Mouse (Mus musculus): ENCODE data around the gene Sdhc. TPM values are rescaled to one million over a fixed set of nuclear protein-coding genes. Genes with fewer than 3 reads are reported as not detected.
A peak's percentile ranks its signal among the peaks of the same experiment; 100 is the strongest.

The Sdhc gene
- total RNA-seq (2021), result 1,000 to 10,000 TPM; 1,188 to 1,220 TPM
- long read RNA-seq, experiment 1, transcript Sdhc-202 (6 exons, 3,171 nt), result major isoform, 133 of 206 reads
- long read RNA-seq, experiment 1, partial matches to known transcripts, result 34 of 206 reads
- long read RNA-seq, experiment 1, other reads (novel, unspliced or antisense), result 38 of 206 reads
- long read RNA-seq, experiment 2, transcript Sdhc-202 (6 exons, 3,171 nt), result major isoform, 76 of 123 reads
- long read RNA-seq, experiment 2, partial matches to known transcripts, result 23 of 123 reads
- long read RNA-seq, experiment 2, other reads (novel, unspliced or antisense), result 24 of 123 reads

GRCm38 (mm10) chr1:171149974-171150760 is at the start of gene Sdhc, which contains the start of gene Mpz:
Gene Sdhc, minus strand, starts transcription at chr1:171150603.
Gene Mpz, plus strand, starts transcription at chr1:171150711.
- peak; percentile 96 to 99 for DNase-seq

DNA sequence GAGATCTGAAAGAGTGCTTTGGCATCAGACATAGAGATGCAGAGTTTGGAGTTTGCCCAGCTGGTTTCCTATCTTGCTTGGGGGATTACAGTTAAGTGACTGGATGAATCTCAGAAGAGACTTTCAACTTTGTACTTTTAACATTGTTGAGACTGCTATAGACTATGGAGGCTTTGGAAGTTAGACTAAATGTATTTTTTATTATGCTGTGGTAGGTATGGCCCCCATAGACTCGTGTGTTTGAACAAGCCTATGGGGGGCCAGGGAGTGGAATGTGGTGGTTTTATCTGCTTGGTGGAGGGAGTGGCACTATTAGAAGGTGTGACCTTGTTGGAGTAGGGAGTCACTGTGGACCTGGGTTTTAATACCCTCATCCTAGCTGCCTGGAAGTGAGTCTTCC is 49.1 kb upstream of the Sdhc start:
- DNase-seq, result no peak

GRCm38 (mm10) chr1:171195887-171196397 is 45.5 kb upstream of the Sdhc start, which contains the start of gene Pcp4l1:
Gene Pcp4l1, minus strand, starts transcription at chr1:171196268.
- DNase-seq, result peak; percentile 81 to 88

GRCm38 (mm10) chr1:171195046-171195822 is 44.8 kb upstream of the Sdhc start:
- DNase-seq, result no peak

GRCm38 (mm10) chr1:171193911-171194830 is 43.8 kb upstream of the Sdhc start:
- peak in 1 of 2 experiments; percentile 48 for DNase-seq

GRCm38 (mm10) chr1:171193093-171193840 is 42.9 kb upstream of the Sdhc start:
- peak in 1 of 2 experiments; percentile 49 for DNase-seq

- no peak for DNase-seq
Observed at GRCm38 (mm10) chr1:171192283-171192682, 41.9 kb upstream of the Sdhc start.

DNA sequence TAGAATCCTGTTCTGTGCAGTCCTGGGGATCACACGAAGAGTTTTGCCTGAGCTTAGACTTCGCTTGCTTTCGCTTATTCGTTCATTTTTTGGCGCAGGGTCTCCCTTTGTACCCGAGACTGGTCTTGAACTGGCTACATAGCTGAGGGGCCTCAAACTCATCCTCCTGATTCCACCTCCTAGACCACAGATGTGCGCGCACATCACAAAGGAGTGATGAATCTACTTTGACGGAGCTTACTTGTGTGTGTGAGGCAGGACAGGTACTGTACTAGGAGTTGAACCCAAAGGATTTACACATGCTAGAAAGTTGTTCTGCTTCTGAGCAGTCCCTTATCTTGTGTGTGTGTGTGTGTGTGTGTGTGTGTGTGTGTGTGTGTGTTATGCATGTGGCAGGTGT is 40.4 kb upstream of the Sdhc start:
- DNase-seq, result no peak

DNA sequence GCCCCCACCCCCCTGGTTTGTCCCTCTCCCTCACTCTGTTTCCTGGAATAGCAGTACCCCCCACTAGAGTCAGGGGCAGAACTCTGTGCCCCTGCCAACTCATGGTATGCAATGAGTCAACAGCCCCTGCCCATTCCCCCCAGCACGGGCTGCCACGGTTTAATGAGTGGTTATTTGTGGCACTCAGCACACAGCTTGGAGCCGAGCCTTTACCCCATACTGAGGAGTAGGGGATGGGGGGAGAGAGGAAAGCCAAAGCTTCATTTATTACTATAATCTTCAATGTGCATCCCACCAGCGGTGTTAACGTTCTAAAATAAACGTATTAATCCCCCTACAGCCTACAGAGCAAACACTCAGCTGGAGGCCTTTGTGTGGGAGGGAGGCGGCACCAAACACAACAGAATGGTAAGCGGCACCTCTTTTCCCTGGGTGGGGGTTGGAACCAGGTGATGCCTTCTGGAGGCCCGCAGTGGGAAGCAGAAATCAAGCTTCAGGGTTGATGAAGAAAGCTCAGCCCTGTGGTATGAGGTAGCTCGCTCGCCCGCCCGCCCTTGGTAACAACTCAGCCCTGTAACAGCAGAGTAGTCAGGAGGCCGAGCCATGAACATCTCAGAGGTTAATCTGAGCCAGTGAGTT is 39.2 kb upstream of the Sdhc start:
- DNase-seq, result no peak

- peak; percentile 47 to 49 for DNase-seq
Observed at GRCm38 (mm10) chr1:171189046-171189445, 38.6 kb upstream of the Sdhc start.

DNA sequence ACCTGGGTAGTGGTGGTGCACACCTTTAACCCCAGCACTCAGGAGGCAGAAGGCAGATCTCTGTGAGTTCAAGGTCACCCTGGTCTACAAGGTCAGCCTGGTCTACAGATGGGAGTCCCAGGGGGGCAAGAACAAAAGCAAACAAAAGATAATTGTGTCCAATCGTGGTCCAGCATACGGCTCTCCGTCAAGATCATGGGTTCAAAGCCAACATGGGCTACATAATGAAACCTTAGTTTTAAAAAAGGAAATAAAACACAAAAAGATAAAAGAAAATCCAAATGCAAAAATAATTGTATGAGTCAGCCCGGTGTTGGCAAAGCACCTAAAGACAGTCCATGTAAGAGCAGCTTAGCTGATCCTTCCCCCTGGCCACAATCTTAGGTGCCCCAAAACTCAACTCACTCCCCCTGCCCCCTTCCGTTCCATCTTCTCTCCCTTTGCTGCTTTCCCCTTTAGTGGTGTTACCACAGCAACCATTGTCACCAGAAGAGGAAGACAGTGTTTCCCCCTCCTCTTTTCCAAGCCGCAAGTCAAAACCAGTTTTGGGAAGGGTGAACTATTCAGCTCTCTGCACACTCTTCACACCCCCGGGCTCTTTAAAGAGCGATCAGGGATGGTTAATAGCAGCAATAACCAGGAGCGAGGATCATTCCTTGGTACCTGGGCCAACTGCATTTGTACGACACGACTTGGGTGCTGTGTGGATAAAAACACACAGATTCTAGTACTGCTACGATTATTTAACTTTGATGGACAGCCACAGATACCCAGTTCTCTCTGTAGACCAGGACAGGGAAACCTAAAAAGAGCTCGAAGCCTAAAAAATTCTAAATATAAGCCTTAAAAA is 37.7 kb upstream of the Sdhc start:
- no peak for DNase-seq

- DNase-seq, result no peak
Observed at GRCm38 (mm10) chr1:171185655-171186054, 35.3 kb upstream of the Sdhc start.

- peak; percentile 61 to 73 for DNase-seq
Observed at GRCm38 (mm10) chr1:171184314-171184713, 33.9 kb upstream of the Sdhc start.

- DNase-seq, result peak; percentile 77 to 80
Observed at GRCm38 (mm10) chr1:171183620-171184019, 33.2 kb upstream of the Sdhc start.

- DNase-seq, result no peak
Observed at GRCm38 (mm10) chr1:171183025-171183424, 32.6 kb upstream of the Sdhc start.

- no peak for DNase-seq
Observed at GRCm38 (mm10) chr1:171179487-171180171, 29.2 kb upstream of the Sdhc start.

- DNase-seq, result no peak
Observed at GRCm38 (mm10) chr1:171172779-171173178, 22.4 kb upstream of the Sdhc start.

DNA sequence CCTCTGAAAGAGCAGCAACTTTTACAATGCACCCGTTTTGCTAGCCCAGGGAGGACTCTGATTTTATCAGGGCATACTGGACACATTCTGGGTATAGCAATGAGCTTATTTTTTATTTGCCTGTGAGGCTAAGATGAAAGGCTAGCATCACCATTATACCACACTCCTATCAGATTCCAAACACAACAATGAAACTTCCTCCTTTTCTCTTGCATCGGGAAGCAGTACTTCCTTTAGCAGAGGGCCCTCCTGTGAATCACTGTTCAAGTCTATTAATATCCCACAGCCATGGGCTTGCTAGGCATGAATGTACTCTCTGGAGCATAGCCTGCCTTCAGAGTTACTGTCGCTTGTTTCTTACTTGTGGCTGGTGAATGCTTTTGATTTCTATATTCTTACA is 20.7 kb upstream of the Sdhc start:
- DNase-seq, result peak; percentile 49 to 71

Measured in heart, adult 18-20 months (tissue).